Mouse (Mus musculus) c-Kit-positive CD71-negative TER-119-negative erythroid progenitor cells, embryonic 14.5 days (primary cell): Measurements from ENCODE around the gene Impdh1.
"Not testable (repeated sequence)": the region's sequence is repeated elsewhere in the genome, so short reads cannot be mapped to it uniquely, and the experiment has no call there.

Experiments used
- DNase-seq: peaks from one replicate; pipeline ENCODE4 v3.0.0-alpha.2; 2013; ENCODE audit warnings: low read depth

The Impdh1 gene

DNA sequence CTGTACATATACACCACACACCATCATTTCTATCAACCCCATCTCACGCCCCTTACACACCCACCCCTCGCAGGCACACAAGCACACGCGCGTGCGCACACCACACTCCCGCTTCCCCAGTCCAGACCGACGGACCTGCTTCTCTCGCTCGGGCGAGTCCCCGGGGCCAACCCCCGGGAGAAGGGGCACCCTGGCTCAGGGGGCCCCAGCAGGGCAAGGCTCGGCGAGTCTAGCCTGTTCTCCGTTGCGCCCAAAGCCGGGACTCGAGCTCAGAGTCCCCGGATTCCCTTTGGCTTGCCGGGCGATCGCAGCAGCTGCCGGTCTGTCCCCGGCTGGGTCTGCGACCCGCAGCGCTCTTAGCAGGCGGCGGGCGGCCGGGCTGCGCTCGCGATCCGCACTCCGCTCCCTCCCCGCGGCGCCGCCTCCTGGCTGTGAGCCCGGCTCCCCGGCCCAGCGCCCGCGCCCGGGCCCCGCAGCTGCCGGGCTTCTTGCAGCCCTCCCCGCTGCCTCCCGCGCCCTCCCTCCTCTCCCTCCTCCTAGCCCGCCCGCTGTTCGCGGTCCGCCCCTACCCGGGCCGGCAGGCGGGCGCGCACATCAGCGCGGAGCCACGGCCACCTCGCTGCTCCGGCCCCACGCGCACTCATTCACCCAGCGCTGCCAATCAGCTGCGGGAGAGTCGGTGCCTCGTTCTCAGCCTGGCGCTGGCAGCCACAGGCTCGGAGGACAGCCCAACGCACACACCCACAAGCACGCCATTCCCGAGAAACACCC, 37.1 kb downstream of the Impdh1 start, which contains the start of gene Prrt4:
Gene Prrt4, minus strand, starts transcription at position 697 of the 771 bp plus-strand sequence.
- DNase-seq = no peak

DNA sequence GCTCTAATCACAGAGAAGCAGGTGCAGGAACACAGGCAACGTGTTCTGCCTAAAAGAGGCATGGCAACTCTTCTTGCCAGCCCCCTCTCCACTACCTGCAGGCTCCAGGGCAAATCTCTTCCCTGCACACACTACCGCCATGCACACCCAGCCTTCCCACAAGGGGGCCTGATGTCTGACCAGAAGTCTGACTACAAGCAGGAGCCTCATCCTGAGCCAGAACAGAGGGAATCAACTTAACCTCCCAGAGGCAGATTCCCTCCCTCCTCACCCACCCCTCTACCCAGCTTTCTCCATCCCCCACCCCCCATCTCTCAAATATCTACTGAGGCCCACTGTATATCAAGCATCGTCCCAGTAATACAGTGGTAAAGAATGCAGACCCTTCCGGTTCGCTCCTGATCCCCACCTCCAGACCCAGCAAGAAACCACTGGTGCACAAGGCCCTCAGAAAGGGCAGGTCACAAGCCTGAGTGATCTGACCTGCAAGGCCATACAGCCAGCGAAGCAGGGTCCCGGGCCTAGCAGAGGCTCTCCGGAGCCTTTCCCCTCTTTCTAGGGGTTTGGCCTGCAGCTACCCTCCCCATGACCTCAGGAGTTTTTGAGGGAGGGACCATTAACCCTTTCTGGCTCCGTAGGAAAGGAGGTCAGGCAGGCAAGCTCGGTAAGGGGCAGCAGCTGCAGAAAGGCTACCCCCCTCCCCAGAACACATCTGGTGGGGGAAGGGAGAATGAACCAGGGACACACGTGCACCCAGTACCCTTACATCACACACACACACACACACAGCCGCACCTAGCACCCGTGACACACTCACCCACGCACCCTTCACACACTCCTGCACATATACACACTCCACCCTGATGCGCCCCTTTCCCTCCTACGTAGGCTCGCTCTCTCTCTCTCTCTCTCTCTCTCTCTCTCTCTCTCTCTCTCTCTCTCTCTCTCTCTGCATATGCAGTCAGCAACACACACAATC, 38.0 kb downstream of the Impdh1 start:
- DNase-seq = no peak

DNA sequence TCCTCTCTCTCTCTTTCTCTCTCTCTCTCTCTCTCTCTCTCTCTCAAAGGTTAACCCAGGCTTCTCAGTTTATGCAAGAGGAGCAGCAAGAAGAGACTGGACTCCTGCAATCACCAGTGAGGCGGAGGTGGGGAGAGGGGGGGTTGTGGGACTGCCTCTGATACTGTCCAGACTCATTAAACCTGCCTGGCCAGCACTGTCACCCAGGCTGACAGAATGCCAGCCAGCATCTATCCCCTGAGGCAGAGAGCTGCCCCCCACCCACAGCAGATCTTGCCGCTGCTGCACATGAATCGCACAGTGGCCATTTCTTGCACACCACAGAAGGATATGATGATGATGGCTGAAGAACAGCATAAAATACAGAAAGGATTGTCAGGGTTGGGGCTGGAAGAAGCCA, 41.1 kb downstream of the Impdh1 start:
- DNase-seq = no peak

DNA sequence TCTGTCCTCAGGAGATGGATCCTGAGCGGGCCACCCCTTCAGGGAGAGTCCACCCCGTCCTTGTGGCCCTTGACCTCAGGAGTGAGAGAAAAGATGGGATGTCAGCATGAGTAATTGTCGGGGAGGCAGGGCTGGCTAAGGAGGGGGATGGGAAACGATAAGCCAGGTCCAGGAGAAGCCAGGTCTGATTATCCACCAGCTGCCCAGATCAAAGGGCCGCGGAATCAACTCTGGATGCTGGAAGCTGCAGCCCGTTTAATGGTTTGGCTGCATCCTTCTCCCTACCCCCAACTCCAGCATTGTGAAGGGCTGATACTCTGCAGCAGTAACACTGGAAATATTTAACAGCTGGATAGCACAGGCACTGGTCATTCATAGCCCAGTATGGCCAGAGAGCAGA, 41.8 kb downstream of the Impdh1 start:
- no peak for DNase-seq

DNA sequence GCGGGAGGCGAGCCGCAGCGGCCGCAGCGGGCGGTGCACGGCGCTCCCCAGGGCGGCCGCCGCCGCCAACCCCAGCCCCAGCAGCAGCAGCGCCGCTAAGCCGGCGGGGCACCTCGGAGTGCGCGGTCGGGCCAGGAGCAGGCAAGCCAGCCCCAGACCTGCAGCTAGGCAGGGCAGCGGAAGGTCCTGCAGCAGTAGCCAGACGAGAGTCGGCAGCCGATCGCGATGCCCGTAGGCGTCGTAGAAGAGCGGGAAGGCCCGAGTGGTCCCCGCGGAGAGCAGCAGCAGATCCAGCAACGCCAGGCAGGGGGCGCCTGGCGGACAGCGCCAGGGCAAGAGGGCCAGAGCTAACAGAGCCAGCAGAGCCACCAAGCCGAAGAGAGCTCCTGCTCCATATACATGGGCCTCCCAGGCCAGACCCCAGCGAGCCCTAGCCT, 45.2 kb downstream of the Impdh1 start:
- peak; percentile 58 for DNase-seq

DNA sequence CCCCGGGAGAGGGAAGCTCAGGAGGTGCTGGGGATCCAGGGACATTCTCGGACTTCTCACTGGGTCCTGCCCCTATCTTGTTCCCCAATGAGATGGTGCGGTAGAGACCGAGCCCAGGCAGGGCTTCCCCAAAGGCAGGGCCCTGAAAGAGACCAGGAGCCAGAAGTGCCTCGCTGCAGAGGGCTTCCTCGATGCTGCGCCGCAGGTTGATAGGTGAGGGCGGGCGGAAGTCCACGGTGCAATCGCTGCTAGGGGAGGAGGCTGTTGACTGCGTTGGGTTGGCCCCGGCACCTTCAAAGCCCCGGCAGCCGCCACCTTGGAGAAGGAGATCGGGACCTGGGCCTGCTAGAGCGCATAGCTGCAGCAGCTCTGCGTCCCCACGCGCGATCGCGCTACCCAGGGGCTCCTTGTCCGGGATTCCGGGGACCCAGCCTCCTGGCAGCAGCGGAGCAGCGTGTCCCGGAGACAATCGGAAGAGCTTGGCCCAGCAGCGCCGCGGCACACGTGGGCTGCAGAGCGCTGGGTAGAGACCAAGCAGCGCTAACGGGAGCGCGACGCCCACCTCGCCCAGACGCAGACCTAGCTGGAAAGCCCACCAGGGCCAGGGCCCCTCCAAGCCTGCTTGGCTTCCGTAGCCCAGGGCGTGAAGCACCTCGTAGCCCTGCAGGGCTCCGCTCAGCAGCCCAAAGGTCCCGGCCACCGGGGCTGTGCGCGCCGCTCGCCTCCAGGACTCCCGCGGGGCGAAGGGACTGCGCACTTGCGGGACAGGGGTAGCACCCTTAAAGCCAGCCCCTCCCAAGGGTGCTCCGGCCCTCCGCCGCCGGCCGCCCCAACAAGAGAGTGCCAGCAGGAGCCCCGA, 45.9 kb downstream of the Impdh1 start:
- DNase-seq = no peak

DNA sequence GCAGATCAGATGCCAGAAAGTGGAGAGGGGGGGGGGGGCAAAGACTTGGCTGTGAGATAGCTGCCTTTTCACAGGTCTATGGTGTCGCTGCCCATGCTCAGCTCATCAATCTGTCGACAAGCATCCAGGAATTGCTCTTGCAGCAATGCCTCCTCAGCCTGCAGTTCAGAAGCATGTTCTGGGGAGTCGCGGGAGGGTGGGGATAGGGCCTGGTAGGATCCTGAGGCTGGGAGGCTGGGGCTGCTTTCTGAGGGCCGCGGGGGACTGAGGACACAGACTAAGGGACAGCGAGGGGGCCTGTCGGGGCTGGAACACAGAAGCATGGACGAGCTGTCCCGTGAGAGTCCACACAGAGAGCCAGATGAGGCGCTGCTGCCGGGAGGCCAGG, 46.5 kb downstream of the Impdh1 start:
- no peak for DNase-seq

DNA sequence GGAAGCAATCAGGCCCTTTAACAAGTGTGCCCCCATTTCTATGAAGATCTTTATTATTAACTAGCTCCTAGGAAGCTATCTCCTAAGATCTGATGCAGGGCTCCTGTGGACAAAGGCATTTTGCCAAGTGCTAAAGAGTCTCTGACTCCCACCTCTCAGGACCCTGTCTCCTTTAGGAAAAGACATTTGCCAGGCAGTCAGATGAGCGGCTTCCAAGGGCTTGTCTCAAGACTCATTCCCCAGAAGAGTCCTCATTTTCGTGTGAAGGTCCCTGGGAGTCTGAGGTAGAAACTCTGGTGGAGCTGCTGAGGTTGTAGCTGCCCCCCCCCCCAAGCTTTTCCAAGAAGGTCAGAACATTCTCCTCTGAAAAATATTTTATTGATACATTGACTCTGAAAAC, 47.3 kb downstream of the Impdh1 start:
- DNase-seq = no peak

DNA sequence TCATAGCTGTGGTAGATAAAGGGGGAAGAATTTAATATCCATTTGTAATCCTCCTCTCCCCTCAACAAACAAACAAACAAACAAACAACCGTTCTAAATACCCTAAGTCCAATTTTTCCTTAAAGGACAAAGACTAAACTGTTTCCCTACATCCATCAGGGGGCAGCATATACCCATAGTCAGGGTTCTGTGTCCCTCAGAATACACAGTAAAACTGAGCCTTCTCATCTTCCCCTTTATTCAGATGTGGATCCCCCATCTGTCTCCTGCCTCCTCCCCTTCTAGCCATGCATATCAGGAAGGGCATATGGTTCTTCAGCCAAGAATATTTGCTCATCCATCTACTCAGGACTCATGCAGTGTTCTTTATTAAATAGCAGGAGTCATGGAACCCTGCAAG, 50.0 kb downstream of the Impdh1 start:
- peak; percentile 63 for DNase-seq

DNA sequence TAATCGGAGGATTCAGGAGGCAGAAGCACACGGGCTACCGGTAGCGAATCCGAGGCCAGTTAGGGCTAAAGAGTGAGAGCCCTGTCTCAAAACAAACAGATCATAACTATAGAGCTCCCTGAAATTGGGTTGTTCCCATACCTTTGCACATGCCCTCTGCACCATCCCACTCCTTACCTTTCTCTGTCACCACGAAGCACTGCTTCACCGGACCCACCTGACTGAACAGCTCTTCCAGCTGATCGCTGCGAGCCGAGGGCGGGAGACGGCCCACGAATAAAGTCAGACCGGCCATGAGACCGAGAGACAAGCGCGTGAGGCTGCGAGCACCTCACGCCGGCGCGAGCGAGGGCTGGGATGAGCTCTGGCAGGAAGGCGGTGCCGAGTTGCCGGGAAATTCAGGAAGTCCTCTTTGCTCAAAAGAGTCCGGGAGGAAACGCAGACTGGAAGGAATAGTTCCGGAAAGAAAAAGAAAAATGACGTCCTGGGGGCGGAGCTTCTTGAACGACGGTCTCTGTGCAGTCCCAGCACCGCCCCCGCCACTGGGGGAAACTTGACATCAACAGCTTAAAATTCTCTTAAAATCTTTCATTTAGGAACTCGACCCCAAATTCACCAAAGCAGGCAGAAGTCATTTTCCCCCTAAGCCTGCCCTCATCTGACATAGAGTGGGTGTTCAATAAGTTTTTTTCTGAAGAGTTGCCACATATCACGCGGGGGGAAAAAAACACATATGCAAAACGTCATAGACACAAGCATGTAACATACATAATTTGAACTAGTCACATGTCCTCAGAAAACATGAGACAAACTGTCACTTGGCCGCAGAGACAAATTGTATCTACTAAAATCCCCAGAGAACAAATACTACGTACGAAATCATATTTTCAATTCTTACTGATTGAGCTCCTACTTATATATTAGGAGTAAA, 51.6 kb downstream of the Impdh1 start, which contains the start of gene Rbm28:
Gene Rbm28, minus strand, starts transcription at position 693 of the 931 bp plus-strand sequence.
- DNase-seq = peak; percentile 97

DNA sequence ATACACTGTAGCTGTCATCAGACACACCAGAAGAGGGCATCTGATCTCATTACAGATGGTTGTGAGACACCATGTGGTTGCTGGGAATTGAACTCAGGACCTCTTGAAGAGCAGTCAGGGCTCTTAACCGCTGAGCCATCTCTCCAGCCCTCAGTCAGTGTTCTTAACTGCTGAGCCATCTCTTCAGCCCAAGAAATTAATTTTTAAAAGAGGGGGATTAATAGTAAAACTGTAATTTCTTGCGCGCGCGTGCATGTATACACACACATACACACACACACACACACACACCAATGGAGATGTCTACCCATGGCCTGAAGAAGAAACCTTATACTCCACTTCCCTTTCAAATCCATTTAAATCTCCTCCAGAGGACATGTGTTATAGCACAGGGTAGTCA, 54.9 kb downstream of the Impdh1 start:
- not testable (repeated sequence) for DNase-seq

DNA sequence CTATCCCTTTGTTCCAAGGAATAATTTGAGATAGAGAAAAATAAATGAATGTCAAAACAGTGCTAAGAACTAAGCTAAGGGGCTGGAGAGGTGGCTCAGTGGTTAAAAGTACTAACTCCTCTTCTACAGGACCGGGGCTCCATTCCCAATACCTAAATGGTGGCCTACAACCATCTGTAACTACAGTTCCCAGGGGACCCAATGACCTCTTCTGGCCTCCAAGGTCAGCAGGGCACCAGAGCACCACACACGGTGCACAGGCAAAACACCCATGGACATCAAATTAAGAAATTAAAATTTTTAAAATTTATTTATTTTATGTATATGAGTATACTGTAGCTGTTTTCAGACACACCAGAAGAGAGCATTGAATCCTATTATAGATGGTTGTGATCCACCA, 55.4 kb downstream of the Impdh1 start:
- DNase-seq = no peak

DNA sequence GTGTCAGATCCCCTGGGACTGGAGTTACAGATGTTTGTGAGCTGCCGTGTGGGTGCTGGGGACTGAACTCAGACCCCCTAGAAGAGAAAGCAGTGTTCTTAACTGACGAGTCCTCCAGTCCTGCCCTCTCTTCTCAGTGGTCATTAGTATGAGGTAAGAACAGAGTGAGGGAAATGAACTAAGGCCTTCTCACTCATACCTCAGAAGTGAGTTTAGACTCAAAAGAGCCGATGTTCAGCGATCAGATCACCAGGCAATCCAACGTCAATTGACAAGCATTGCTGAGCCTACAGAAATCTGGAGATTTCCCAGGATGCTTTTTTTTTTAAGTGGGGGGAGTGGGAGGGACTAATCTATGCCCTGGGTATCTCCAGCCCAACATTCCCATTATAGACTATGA, 59.8 kb downstream of the Impdh1 start:
- DNase-seq = no peak
